Comparison of ENCODE assay signal across 8 mouse cellular contexts in genomic region chr10:117792141-117793091, GRCm38 (mm10). TPM values are rescaled to one million over a fixed set of nuclear protein-coding genes. Genes with fewer than 3 reads are reported as not detected.
DNase-seq lines count a peak whose midpoint lies in the region; ATAC-seq and TF ChIP-seq lines count a peak whose summit lies in the region.

TSS of gene Nup107 (minus strand) at chr10:117792705.

- H3K27ac ChIP-seq in cortical plate, adult 2 months (ENCODE audit: insufficient read depth, low read length), result no peak within 1 kb of the TSS; the same call in 1 of the 2 replicates

- no peaks in the 10 kb centered on the region for H3K27me3 ChIP-seq in megakaryocyte, embryonic 14.5 days (replicated peaks)

- peak; percentile 100 for DNase-seq in gastrocnemius, adult 8-10 months (ENCODE audit: low spot score in 2 of 2)
- peak; percentile 97 for DNase-seq in hindlimb bud, embryonic 11.5 days (ENCODE audit: extremely low spot score, low read depth, low spot score)
- DNase-seq in left cerebral cortex, adult 8-10 months (ENCODE audit: low spot score in 2 of 2), result peak; percentile 99 to 100
- DNase-seq in right cerebral cortex, postnatal 10 days (ENCODE audit: low spot score in 2 of 2), result peak; percentile 100
- peak; percentile 100 for DNase-seq in urinary bladder, postnatal 25 days (ENCODE audit: low spot score)

- peaks cover 17% of the 10 kb centered on the region for H3K36me3 ChIP-seq in megakaryocyte, embryonic 14.5 days (replicated peaks; ENCODE audit: low read length)

- ATAC-seq in activated CD4-positive, CD25-positive, alpha-beta regulatory T cell, adult 4 months, result peak; percentile 89

- peak; percentile 51; the same call in 1 of the 2 replicates for TF ChIP-seq POLR2A in cortical plate, adult 2 months (IDR thresholded peaks at IDR 0.05; ENCODE audit: extremely low read depth, insufficient read depth, low read length)

- no peak for TF ChIP-seq CTCF in cortical plate, adult 2 months (IDR thresholded peaks at IDR 0.05; ENCODE audit: extremely low read depth, insufficient read depth, low read length)

- H3K9me3 ChIP-seq in megakaryocyte, embryonic 14.5 days, result no peaks in the 10 kb centered on the region

- peak within 1 kb of the TSS; percentile 72 for H3K4me3 ChIP-seq in cortical plate, adult 2 months (ENCODE audit: insufficient read depth, low read length)
- H3K4me3 ChIP-seq in megakaryocyte, embryonic 14.5 days (replicated peaks), result peak within 1 kb of the TSS; percentile 94

- no peaks in the 10 kb centered on the region; the same call in 1 of the 2 replicates for H3K4me1 ChIP-seq in cortical plate, adult 2 months (ENCODE audit: control insufficient read depth, insufficient read depth, low read length)
- peaks cover 47% of the 10 kb centered on the region for H3K4me1 ChIP-seq in megakaryocyte, embryonic 14.5 days

RNA-seq across cellular contexts. Expression of gene Nup107, which starts in this region (rescaled TPM):
- 10 to 100 TPM; 45.3 to 51.8 TPM for polyA plus RNA-seq in activated CD4-positive, CD25-positive, alpha-beta regulatory T cell, adult 4 months (2017; shearing (Covaris generic))
- 12.8 and 13.5 TPM in 2 replicates for polyA plus RNA-seq in cortical plate, adult 2 months (2012; rRNA removed)
- total RNA-seq in gastrocnemius, adult 8-10 months (2022), result 1 to 10 TPM; 3.8 to 6.4 (median 5.6) TPM
- total RNA-seq in left cerebral cortex, adult 8-10 months (2022), result 10 to 100 TPM; 16.2 to 20.4 (median 17.3) TPM
- polyA plus RNA-seq in megakaryocyte, embryonic 14.5 days (2012; ENCODE audit: insufficient read depth, low replicate concordance), result 10.8 TPM in 1 of 2 replicates, not detected in the other
